Mouse (Mus musculus) G1E (cell line): ENCODE data around the gene Slc6a19. TPM values are rescaled to one million over a fixed set of nuclear protein-coding genes. Genes with fewer than 3 reads are reported as not detected.

Experiments
- ATAC-seq: 2 replicates; pipeline ENCODE4 v1.8.0; 2016; ENCODE audit warnings: mild to moderate bottlenecking; ENCODE audit not compliant: insufficient number of reproducible peaks, poor library complexity, low FRiP score, severe bottlenecking; ENCODE audit errors: extremely low read depth
- DNase-seq: peaks from one replicate; pipeline ENCODE4 v3.0.0; 2012; ENCODE audit warnings: low spot score
- H3K27me3 ChIP-seq: 2 replicates; pipeline ENCODE4 v1.6.1; 2012; ENCODE audit warnings: mild to moderate bottlenecking, low read length, inconsistent platforms; ENCODE audit not compliant: insufficient read depth
- H3K36me3 ChIP-seq: replicated peaks from 2 replicates; pipeline ENCODE3; 2012; ENCODE audit warnings: mild to moderate bottlenecking, inconsistent platforms
- H3K4me1 ChIP-seq: 2 replicates; pipeline ENCODE4 v1.6.1; 2012; ENCODE audit warnings: low read depth, low read length, inconsistent platforms, mixed read lengths; ENCODE audit not compliant: insufficient read depth
- H3K4me3 ChIP-seq: 2 replicates; pipeline ENCODE4 v1.5.1; 2012; ENCODE audit warnings: low read depth, mild to moderate bottlenecking, inconsistent platforms, low read length, moderate library complexity, mixed read lengths
- H3K9me3 ChIP-seq: replicated peaks from 2 replicates; pipeline ENCODE4 v1.6.1; 2012; ENCODE audit warnings: inconsistent platforms
- CTCF ChIP-seq: IDR thresholded peaks from 2 replicates; pipeline ENCODE4 v1.5.1; 2012; ENCODE audit warnings: low read depth, low read length, inconsistent platforms, mixed read lengths
- GATA1 ChIP-seq: IDR thresholded peaks from 2 replicates; pipeline ENCODE4 v1.6.1; 2012; ENCODE audit warnings: borderline replicate concordance, low read length, inconsistent platforms, mixed read lengths
- GATA2 ChIP-seq: IDR thresholded peaks from 2 replicates; pipeline ENCODE4 v1.6.1; 2012; ENCODE audit warnings: low read depth, low read length, inconsistent platforms, borderline replicate concordance
- POLR2AphosphoS5 ChIP-seq: IDR thresholded peaks from 2 replicates; pipeline ENCODE4 v1.6.1; 2012; ENCODE audit warnings: low read depth, low read length, inconsistent platforms; ENCODE audit not compliant: insufficient replicate concordance
- TAL1 ChIP-seq: conservative IDR thresholded peaks from 2 replicates; pipeline ENCODE4 v1.6.1; 2012; ENCODE audit warnings: low read depth, low read length, inconsistent platforms, mixed read lengths
- polyA plus RNA-seq: library from polyadenylated mRNA; stranded (reverse); fragments of >175 nt; gene quantifications from 2 replicates; pipeline ENCODE4 v1.2.3, GENCODE M21; 2012
- total RNA-seq, 2 experiments: library from RNA; stranded (forward) in 1 of 2; stranded (reverse) in 1 of 2; fragments of 200-1000 nt in 1 of 2; fragments of >200 nt in 1 of 2; fragmentation: Nextera tagmentation in 1 of 2; gene quantifications; 2 replicates each; pipeline ENCODE4 v1.2.3; 2014 to 2017

Gene Slc6a19
- total and polyA plus RNA-seq, 3 experiments, result 0.22 TPM; not detected in 2

DNA sequence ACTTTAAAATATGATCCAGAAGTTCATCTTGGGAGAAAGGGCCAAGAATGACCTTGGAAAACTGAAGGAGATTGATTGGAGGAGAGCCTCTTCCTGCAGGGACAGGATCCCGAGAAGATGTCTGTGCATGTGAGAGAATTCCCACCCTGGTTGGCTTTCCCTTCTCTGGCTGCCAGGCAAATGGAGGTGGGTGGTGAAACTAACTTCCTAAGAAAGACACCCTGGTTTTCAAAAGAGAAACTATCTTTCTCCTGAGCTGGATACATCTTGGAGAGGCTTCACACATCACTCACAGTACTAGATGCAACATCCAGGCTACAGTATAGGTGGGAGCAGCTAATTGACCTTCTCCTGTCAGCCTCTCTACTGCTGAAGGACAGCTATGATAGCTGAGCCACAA is 26.2 kb upstream of the Slc6a19 start:
- TF ChIP-seq POLR2AphosphoS5 (no peak), TAL1 (no peak), GATA1 (no peak), CTCF (no peak), GATA2 (no peak)
- Histone ChIP-seq H3K27me3 (peaks cover 10% of the 10 kb centered on the region), H3K36me3 (no peaks in the 10 kb centered on the region), H3K4me3 (no peak overlapping the region), H3K4me1 (no peaks in the 10 kb centered on the region), H3K9me3 (no peaks in the 10 kb centered on the region)
- no peak for DNase-seq
- ATAC-seq, result no peak

DNA sequence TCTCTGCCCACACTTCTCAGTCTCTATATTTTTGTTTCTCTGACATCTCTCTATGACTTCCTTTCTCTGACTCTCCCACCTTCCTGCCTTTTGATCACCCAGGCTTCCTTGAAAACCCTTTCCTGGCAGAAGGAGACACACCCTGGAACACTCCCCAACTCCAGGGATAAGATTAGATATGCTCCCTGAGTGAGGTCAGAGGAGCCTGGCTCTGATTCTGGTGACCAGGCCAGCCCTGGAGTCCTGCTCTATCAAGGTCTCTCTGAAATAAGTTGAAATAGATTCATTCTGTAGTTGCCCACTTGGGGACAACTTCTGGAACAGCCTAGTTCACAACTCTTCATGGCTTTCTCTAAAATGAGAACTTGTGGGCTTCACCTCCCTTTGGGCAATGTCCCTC is 24.0 kb upstream of the Slc6a19 start:
- no peaks in the 10 kb centered on the region for H3K9me3 ChIP-seq
- TF ChIP-seq CTCF (no peak), GATA1 (no peak), TAL1 (no peak), POLR2AphosphoS5 (no peak), GATA2 (no peak)
- H3K27me3 ChIP-seq, result peaks cover 13% of the 10 kb centered on the region
- DNase-seq, result no peak
- H3K4me1 ChIP-seq, result no peaks in the 10 kb centered on the region
- H3K36me3 ChIP-seq, result no peaks in the 10 kb centered on the region
- no peak for ATAC-seq
- no peak overlapping the region for H3K4me3 ChIP-seq

DNA sequence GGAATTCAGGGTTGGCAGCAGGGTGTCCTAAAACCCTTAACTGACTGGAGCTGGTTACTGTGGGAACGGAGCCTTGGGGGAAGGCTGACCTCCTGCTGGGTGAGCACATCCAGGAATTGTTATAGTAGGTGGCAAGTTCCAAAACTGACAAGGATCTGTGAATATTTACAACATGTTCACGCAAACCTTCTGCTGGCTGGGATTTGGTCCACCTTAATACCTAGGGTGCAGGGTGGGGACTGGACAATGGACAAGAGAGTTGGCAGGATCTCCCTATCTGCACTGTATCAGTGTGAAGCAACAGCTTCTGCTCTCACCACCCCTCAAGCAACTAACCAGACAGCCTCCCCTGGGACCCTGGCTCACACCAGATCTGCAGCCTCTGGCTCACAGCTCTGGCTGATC is 23.0 kb upstream of the Slc6a19 start:
- Histone ChIP-seq H3K4me1 (no peaks in the 10 kb centered on the region), H3K27me3 (peaks cover 10% of the 10 kb centered on the region), H3K36me3 (no peaks in the 10 kb centered on the region), H3K4me3 (no peak overlapping the region), H3K9me3 (no peaks in the 10 kb centered on the region)
- no peak for TF ChIP-seq POLR2AphosphoS5
- TF ChIP-seq GATA1, result no peak
- TF ChIP-seq CTCF, result no peak
- TF ChIP-seq TAL1, result no peak
- no peak for TF ChIP-seq GATA2
- no peak for ATAC-seq
- no peak for DNase-seq

DNA sequence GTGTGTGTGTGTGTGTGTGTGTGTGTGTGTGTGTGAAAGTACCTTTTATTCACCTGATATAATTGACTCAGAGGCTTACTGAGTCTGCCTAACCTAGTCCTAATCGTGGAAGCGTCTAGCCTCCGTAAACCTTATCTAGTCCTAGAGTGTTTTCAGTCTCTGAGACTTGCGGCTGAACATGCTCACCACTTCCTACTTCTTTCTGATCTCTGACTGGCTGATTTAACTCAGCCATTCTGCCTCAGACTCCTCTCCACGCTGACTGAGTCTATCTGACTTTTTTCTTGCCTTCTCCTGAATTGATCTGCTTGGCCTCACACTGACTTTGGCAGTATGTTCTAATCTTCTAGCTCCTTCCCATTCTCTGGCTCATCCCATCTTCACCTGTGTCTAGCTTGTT is 20.6 kb upstream of the Slc6a19 start:
- DNase-seq (no peak), ATAC-seq (no peak)
- Histone ChIP-seq H3K4me1 (no peaks in the 10 kb centered on the region), H3K4me3 (no peak overlapping the region), H3K9me3 (no peaks in the 10 kb centered on the region), H3K27me3 (peaks cover 6% of the 10 kb centered on the region; the same call in 1 of the 2 replicates), H3K36me3 (no peaks in the 10 kb centered on the region)
- no peak for TF ChIP-seq POLR2AphosphoS5
- TF ChIP-seq GATA1, result no peak
- no peak for TF ChIP-seq CTCF
- TF ChIP-seq GATA2, result no peak
- TF ChIP-seq TAL1, result no peak

DNA sequence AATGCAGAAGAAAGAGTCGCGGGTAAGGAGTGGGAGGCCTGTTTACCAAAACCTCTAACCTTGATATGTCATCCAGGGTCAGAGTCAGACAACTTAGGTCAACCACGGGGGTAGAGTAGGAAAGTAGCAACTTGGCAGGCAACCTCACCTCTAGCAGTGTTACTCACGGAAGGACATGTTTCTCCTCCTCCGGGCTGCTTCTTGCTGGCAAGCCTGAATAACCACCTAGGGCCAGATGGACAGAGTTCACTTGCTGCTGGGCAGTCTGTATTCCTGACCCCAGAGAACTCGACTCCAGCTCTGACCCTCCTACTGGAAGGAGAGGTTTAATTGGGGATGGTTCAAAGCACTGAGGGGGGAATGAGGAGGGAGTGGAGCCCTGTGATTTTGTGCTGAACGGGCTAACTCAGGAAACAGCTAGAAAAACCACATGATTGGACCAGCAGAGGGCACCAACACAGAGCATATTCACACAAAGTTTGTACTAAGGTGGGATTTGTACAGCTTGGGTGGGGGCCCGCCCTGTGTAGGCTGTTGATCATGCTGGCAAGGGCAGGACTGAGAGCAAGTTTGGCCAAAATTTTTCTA is 18.5 kb upstream of the Slc6a19 start:
- DNase-seq (no peak), ATAC-seq (no peak)
- H3K27me3 ChIP-seq, result peaks cover 6% of the 10 kb centered on the region; the same call in 1 of the 2 replicates

DNA sequence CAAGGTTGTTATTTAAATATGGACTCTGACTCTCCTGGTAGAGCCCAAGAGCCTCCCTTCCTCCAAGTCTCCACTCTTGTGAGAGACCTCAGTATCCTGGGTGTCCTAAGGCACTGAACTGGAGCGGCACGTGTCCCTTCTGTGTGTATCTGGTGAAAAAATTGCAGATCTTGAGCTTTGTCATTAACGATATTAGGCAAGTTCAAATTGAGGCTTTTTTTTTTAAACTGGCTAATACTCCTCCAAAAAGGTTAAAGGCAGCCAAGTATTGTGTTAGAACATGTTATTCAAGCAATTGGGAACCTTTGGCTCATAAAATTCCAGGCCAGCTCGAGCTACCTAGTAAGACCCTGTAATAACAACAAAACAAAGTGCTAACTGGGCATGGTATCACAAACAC is 15.6 kb upstream of the Slc6a19 start:
- Histone ChIP-seq H3K4me1 (no peaks in the 10 kb centered on the region), H3K9me3 (no peaks in the 10 kb centered on the region), H3K4me3 (no peak overlapping the region), H3K36me3 (no peaks in the 10 kb centered on the region), H3K27me3 (peaks cover 6% of the 10 kb centered on the region; the same call in 1 of the 2 replicates)
- DNase-seq (no peak), ATAC-seq (no peak)
- no peak for TF ChIP-seq CTCF
- TF ChIP-seq GATA2, result no peak
- no peak for TF ChIP-seq POLR2AphosphoS5
- TF ChIP-seq GATA1, result no peak
- no peak for TF ChIP-seq TAL1

More for the DNA sequence above, 18.5 kb upstream of the Slc6a19 start:
- H3K36me3 ChIP-seq, result no peaks in the 10 kb centered on the region
- TF ChIP-seq GATA1 (no peak), TAL1 (no peak), POLR2AphosphoS5 (no peak), CTCF (no peak), GATA2 (no peak)
- H3K4me3 ChIP-seq, result no peak overlapping the region
- no peaks in the 10 kb centered on the region for H3K4me1 ChIP-seq
- no peaks in the 10 kb centered on the region for H3K9me3 ChIP-seq
